Mouse (Mus musculus) liver, embryonic 15.5 days (tissue): ENCODE data around the gene Pfdn6. TPM values are rescaled to one million over a fixed set of nuclear protein-coding genes. Genes with fewer than 3 reads are reported as not detected.
"Not testable (repeated sequence)": the region's sequence is repeated elsewhere in the genome, so short reads cannot be mapped to it uniquely, and the experiment has no call there.

Experiments
- ATAC-seq: fragments of 200-750 bp; cut with Nextera tagmentation; 2 replicates; pipeline ENCODE4 v1.8.0; 2017; ENCODE audit warnings: moderate number of reproducible peaks, mild to moderate bottlenecking, moderate library complexity; ENCODE audit not compliant: insufficient read depth
- H3K27ac ChIP-seq: fragments of 300-500 bp; sonication (generic); replicated peaks from 2 replicates; pipeline ENCODE4 v1.5.1; 2015; ENCODE audit warnings: mild to moderate bottlenecking, inconsistent platforms
- H3K27me3 ChIP-seq: fragments of 300-500 bp; sonication (generic); 2 replicates; pipeline ENCODE4 v1.6.1; 2015; ENCODE audit warnings: mild to moderate bottlenecking, inconsistent platforms
- H3K36me3 ChIP-seq: fragments of 300-500 bp; sonication (generic); replicated peaks from 2 replicates; pipeline ENCODE4 v1.6.1; 2015; ENCODE audit warnings: moderate library complexity, mild to moderate bottlenecking, inconsistent platforms
- H3K4me1 ChIP-seq: fragments of 300-500 bp; sonication (generic); replicated peaks from 2 replicates; pipeline ENCODE4 v1.6.1; 2015; ENCODE audit warnings: inconsistent platforms
- H3K4me2 ChIP-seq: fragments of 300-500 bp; sonication (generic); 2 replicates; pipeline ENCODE4 v1.6.1; 2015; ENCODE audit warnings: moderate library complexity, mild to moderate bottlenecking, inconsistent platforms
- H3K4me3 ChIP-seq: fragments of 300-500 bp; sonication (generic); replicated peaks from 2 replicates; pipeline ENCODE4 v1.5.1; 2015; ENCODE audit warnings: mild to moderate bottlenecking, inconsistent platforms
- H3K9ac ChIP-seq: fragments of 300-500 bp; sonication (generic); 2 replicates; pipeline ENCODE4 v1.6.1; 2015; ENCODE audit warnings: moderate library complexity, mild to moderate bottlenecking, inconsistent platforms
- H3K9me3 ChIP-seq: fragments of 300-500 bp; sonication (generic); replicated peaks from 2 replicates; pipeline ENCODE4 v1.6.1; 2016; ENCODE audit warnings: inconsistent platforms
- WGBS: fragments of 180-500 bp; shearing (Covaris S2); methylation state at CpG from one replicate; pipeline ENCODE4 v1.1.7; 2015; ENCODE audit warnings: mixed read lengths; ENCODE audit not compliant: insufficient replicate concordance; 5-methylcytosine and 5-hydroxymethylcytosine counted together
- polyA plus RNA-seq: library from polyadenylated mRNA; unstranded; fragments of >200 nt; fragmentation: Nextera tagmentation; extraction: Ambion mirVana; gene quantifications from 2 replicates; pipeline ENCODE4 v1.2.1, GENCODE M21; 2015

Gene Pfdn6
- polyA plus RNA-seq, 1 experiment from 2014 or later = 96.8 TPM

DNA sequence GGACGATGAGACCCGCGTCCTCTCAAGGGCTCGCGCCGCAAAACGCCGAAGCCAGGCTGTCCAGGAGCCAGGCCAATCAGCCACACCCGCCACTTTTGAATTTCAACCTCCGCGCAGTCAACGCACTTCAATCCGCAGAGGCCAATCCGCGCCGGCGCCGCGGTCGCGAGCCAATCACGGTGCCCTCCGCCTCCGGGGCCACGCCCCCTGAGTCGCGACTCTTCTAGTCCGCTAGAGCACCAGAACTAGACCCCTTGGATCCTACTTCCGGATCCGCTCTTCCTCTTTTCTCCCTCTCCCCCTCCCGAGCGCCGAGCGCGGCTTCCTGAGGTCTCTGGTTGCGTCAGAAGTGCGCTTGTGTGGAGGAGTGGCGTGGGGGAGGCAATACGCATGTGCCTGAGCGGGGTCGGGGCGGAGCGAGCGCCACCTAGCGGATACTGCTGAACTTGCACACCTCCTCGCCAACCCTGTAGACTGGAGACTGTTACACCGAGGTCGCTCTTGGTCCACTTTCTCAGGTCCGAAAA lies 49.5 kb downstream of the Pfdn6 start, which contains the start of gene Kifc1:
Kifc1 (minus strand) TSS at position 129 of the 527 bp plus-strand sequence.
- Histone ChIP-seq H3K4me2 (peak within 1 kb of the TSS; percentile 80), H3K27me3 (no peaks in the 10 kb centered on the region), H3K4me1 (peaks cover 32% of the 10 kb centered on the region), H3K36me3 (peaks cover 28% of the 10 kb centered on the region), H3K9ac (peak within 1 kb of the TSS; percentile 87), H3K9me3 (no peaks in the 10 kb centered on the region), H3K4me3 (peak within 1 kb of the TSS; percentile 80), H3K27ac (peak within 1 kb of the TSS; percentile 93)
- WGBS = under 1% methylated on average over 49 of the region's 49 CpGs
- ATAC-seq = peak; percentile 95

DNA sequence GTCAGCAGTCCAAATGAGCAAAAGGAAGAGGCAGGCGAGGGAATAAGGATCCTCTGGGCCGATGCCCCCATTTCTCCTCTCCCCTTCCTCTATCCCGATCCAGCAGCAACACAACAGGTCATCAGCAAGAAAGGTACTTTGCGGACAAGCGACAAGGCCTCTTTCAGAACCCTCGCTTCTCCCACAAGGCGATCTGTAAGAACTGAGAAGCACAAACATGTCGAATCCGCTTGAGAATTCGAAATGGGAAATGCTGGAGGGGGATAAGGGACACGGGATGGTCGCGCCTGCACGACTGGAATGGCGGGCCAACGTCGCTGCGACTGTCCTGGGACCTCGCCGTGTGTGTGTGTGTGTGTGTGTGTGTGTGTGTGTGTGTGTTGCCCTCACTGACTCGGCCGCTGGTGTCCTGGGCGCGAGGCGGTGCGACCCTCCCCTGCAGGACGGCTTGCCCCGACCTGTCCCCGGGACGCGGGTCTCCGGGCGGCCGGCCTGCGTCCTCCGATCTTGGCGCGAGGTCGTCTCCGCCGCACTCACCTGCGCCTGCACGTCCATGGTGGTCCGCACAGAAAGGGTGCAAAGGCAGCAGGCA lies 50.1 kb downstream of the Pfdn6 start:
- not testable (repeated sequence) for H3K27me3 ChIP-seq
- peak overlapping the region; percentile 87 for H3K9ac ChIP-seq
- peaks cover 32% of the 10 kb centered on the region for H3K4me1 ChIP-seq

More for the DNA sequence above, 50.1 kb downstream of the Pfdn6 start:
- H3K4me3 ChIP-seq = peak overlapping the region; percentile 80
- peak overlapping the region; percentile 88 for H3K27ac ChIP-seq
- H3K36me3 ChIP-seq = peaks cover 33% of the 10 kb centered on the region
- ATAC-seq = peak; percentile 6
- peak overlapping the region; percentile 80 for H3K4me2 ChIP-seq
- WGBS = under 1% methylated on average over 42 of the region's 44 CpGs
- H3K9me3 ChIP-seq = not testable (repeated sequence)

Other genes starting within 250 kb of the Pfdn6 start
- 274 and 311 TPM in 2 replicates for gene March2, start 221.7 kb downstream of the Pfdn6 start, polyA plus RNA-seq
- gene Rab11b, start 179.8 kb downstream of the Pfdn6 start, polyA plus RNA-seq = 111 and 116 TPM in 2 replicates
- gene Angptl4, start 158.5 kb downstream of the Pfdn6 start, polyA plus RNA-seq = 23.0 and 27.6 TPM in 2 replicates
- 10.4 and 12.8 TPM in 2 replicates for gene Kank3, start 129.8 kb downstream of the Pfdn6 start, polyA plus RNA-seq
- 356 and 444 TPM in 2 replicates for gene Rps28, start 115.8 kb downstream of the Pfdn6 start, polyA plus RNA-seq
- 240 and 251 TPM in 2 replicates for gene Ndufa7, start 115.8 kb downstream of the Pfdn6 start, polyA plus RNA-seq
- 14.4 and 14.7 TPM in 2 replicates for gene Cd320, start 97.3 kb downstream of the Pfdn6 start, polyA plus RNA-seq
- gene Gm7029, start 66.5 kb downstream of the Pfdn6 start, polyA plus RNA-seq = not detected in 2 replicates
- gene Kifc1, start 49.7 kb downstream of the Pfdn6 start, polyA plus RNA-seq = 7.5 and 8.3 TPM in 2 replicates
- gene Platr17, start 35.2 kb downstream of the Pfdn6 start, polyA plus RNA-seq = 0.35 and 0.38 TPM in 2 replicates
- 18.7 and 20.4 TPM in 2 replicates for gene Daxx, start 30.9 kb downstream of the Pfdn6 start, polyA plus RNA-seq
- 33.3 and 35.7 TPM in 2 replicates for gene Tapbp, start 24.4 kb downstream of the Pfdn6 start, polyA plus RNA-seq
- gene Zbtb22, start 24.4 kb downstream of the Pfdn6 start, polyA plus RNA-seq = 8.2 and 9.8 TPM in 2 replicates
- 8.2 and 10.2 TPM in 2 replicates for gene Rgl2, start 10.8 kb downstream of the Pfdn6 start, polyA plus RNA-seq
- 18.4 and 19.3 TPM in 2 replicates for gene Wdr46, start 317 bp upstream of the Pfdn6 start, polyA plus RNA-seq
- gene B3galt4, start 11.1 kb upstream of the Pfdn6 start, polyA plus RNA-seq = 2.4 and 2.5 TPM in 2 replicates
- 23.3 and 24.6 TPM in 2 replicates for gene Vps52, start 15.5 kb upstream of the Pfdn6 start, polyA plus RNA-seq
- gene Rps18, start 15.7 kb upstream of the Pfdn6 start, polyA plus RNA-seq = 939 and 1,010 TPM in 2 replicates
- gene H2-K1, start 60.0 kb upstream of the Pfdn6 start, polyA plus RNA-seq = 123 and 165 TPM in 2 replicates
- 5.5 and 7.2 TPM in 2 replicates for gene Ring1, start 84.3 kb upstream of the Pfdn6 start, polyA plus RNA-seq
- 30.7 and 37.0 TPM in 2 replicates for gene H2-Ke6, start 87.7 kb upstream of the Pfdn6 start, polyA plus RNA-seq
- gene Slc39a7, start 91.3 kb upstream of the Pfdn6 start, polyA plus RNA-seq = 56.3 and 68.5 TPM in 2 replicates
- gene Rxrb, start 91.5 kb upstream of the Pfdn6 start, polyA plus RNA-seq = 16.7 and 19.3 TPM in 2 replicates
- gene Col11a2, start 99.1 kb upstream of the Pfdn6 start, polyA plus RNA-seq = 0.59 and 0.79 TPM in 2 replicates
- 0.17 and 0.40 TPM in 2 replicates for gene H2-Oa, start 152.0 kb upstream of the Pfdn6 start, polyA plus RNA-seq
- 6.4 TPM in 2 replicates for gene H2-DMa, start 179.2 kb upstream of the Pfdn6 start, polyA plus RNA-seq
- gene Brd2, start 182.3 kb upstream of the Pfdn6 start, polyA plus RNA-seq = 37.8 and 40.1 TPM in 2 replicates
- gene H2-DMb2, start 203.0 kb upstream of the Pfdn6 start, polyA plus RNA-seq = 0.54 and 1.0 TPM in 2 replicates
- gene H2-DMb1, start 212.7 kb upstream of the Pfdn6 start, polyA plus RNA-seq = 1.6 and 1.7 TPM in 2 replicates
- 4.2 and 4.8 TPM in 2 replicates for gene Tap1, start 247.2 kb upstream of the Pfdn6 start, polyA plus RNA-seq
- 10.6 and 11.2 TPM in 2 replicates for gene Psmb9, start 247.4 kb upstream of the Pfdn6 start, polyA plus RNA-seq